Mouse (Mus musculus): ENCODE data around the gene Slc9a4. TPM values are rescaled to one million over a fixed set of nuclear protein-coding genes. Genes with fewer than 3 reads are reported as not detected.

The Slc9a4 gene
- not detected in 2 replicates for polyA plus RNA-seq (2012; ENCODE audit: insufficient read depth, insufficient read length, low replicate concordance, missing spikeins)

DNA sequence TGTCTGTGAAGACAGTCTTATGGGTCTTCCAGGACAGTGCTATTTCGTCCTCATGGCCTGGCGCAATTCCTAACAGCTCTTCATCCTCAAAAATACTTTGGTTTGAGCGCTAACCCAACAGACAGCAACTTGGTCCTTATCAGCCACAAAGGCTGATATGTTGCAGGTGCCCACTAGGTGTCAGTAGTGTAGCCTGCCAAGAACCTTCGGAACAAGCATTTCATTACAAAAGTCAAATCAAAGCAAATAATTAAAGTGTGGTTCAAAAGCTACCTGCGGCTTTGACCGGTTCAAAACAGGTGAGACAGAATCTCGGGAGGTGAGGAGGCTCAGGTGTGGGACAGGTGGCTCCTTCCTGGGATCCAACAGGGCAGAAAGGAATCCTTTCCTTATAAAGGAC, at the start of gene Slc9a4:
Gene Slc9a4 (plus strand): TSS at position 298 of the 400 bp plus-strand sequence.
- Histone ChIP-seq H3K4me1 (ENCODE audit: control insufficient read depth, insufficient read depth, low read length) (no peaks in the 10 kb centered on the region), H3K4me3 (ENCODE audit: insufficient read depth, low read depth, low read length) (no peak within 1 kb of the TSS), H3K27ac (ENCODE audit: insufficient read depth, low read depth, low read length) (no peak within 1 kb of the TSS)
- TF ChIP-seq CTCF (IDR thresholded peaks at IDR 0.05; ENCODE audit: insufficient read depth, low read depth, low read length) = no peak
- no peak for TF ChIP-seq POLR2A (IDR thresholded peaks at IDR 0.05; ENCODE audit: insufficient read depth, low read depth, low read length)
- WGBS = 13% methylated on average over 7 of the region's 7 CpGs

- WGBS = 82% methylated on average over 5 of the region's 5 CpGs
- H3K27ac ChIP-seq (ENCODE audit: insufficient read depth, low read depth, low read length) = no peak overlapping the region
- no peak for TF ChIP-seq POLR2A (IDR thresholded peaks at IDR 0.05; ENCODE audit: insufficient read depth, low read depth, low read length)
- TF ChIP-seq CTCF (IDR thresholded peaks at IDR 0.05; ENCODE audit: insufficient read depth, low read depth, low read length) = no peak
- no peaks in the 10 kb centered on the region for H3K4me1 ChIP-seq (ENCODE audit: control insufficient read depth, insufficient read depth, low read length)
- no peak overlapping the region for H3K4me3 ChIP-seq (ENCODE audit: insufficient read depth, low read depth, low read length)
These were observed 42.3 kb upstream of the Slc9a4 start for GRCm38 (mm10) chr1:40537577-40537976.

DNA sequence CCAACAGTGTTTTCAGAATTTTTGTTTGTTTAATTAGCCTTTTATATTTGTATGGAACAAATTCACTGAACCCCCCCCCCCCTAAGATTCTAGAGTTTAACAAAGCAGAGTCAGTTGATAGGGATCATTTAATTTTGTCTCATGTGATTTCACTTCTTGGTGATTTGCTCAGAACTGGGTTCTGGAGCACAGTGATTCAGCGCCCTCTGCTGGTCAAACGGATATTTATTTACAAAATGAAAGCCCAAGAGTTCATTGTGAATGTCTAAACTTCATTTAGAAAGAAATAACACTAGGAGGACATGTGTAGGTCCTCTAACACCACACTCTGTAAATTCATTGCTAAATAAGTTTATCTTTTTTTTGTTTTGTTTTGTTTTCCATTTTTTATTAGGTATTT, 35.2 kb upstream of the Slc9a4 start:
- Histone ChIP-seq H3K4me1 (ENCODE audit: control insufficient read depth, insufficient read depth, low read length) (no peaks in the 10 kb centered on the region), H3K4me3 (ENCODE audit: insufficient read depth, low read depth, low read length) (no peak overlapping the region), H3K27ac (ENCODE audit: insufficient read depth, low read depth, low read length) (no peak overlapping the region)
- no peak for TF ChIP-seq POLR2A (IDR thresholded peaks at IDR 0.05; ENCODE audit: insufficient read depth, low read depth, low read length)
- no peak for TF ChIP-seq CTCF (IDR thresholded peaks at IDR 0.05; ENCODE audit: insufficient read depth, low read depth, low read length)
- WGBS = 0% methylated on average over 2 of the region's 2 CpGs

GRCm38 (mm10) chr1:40546645-40547044, 33.2 kb upstream of the Slc9a4 start:
- 89% methylated on average over 4 of the region's 4 CpGs for WGBS
- Histone ChIP-seq H3K4me3 (ENCODE audit: insufficient read depth, low read depth, low read length) (no peak overlapping the region), H3K4me1 (ENCODE audit: control insufficient read depth, insufficient read depth, low read length) (no peaks in the 10 kb centered on the region), H3K27ac (ENCODE audit: insufficient read depth, low read depth, low read length) (no peak overlapping the region)
- no peak for TF ChIP-seq POLR2A (IDR thresholded peaks at IDR 0.05; ENCODE audit: insufficient read depth, low read depth, low read length)
- no peak for TF ChIP-seq CTCF (IDR thresholded peaks at IDR 0.05; ENCODE audit: insufficient read depth, low read depth, low read length)

- 59% methylated on average over 11 of the region's 11 CpGs for WGBS
- Histone ChIP-seq H3K4me1 (ENCODE audit: control insufficient read depth, insufficient read depth, low read length) (no peaks in the 10 kb centered on the region), H3K4me3 (ENCODE audit: insufficient read depth, low read depth, low read length) (no peak overlapping the region), H3K27ac (ENCODE audit: insufficient read depth, low read depth, low read length) (no peak overlapping the region)
- no peak for TF ChIP-seq CTCF (IDR thresholded peaks at IDR 0.05; ENCODE audit: insufficient read depth, low read depth, low read length)
- TF ChIP-seq POLR2A (IDR thresholded peaks at IDR 0.05; ENCODE audit: insufficient read depth, low read depth, low read length) = no peak
These were observed 32.8 kb upstream of the Slc9a4 start for GRCm38 (mm10) chr1:40547064-40547572.

GRCm38 (mm10) chr1:40547762-40548161, 32.1 kb upstream of the Slc9a4 start:
- Histone ChIP-seq H3K27ac (ENCODE audit: insufficient read depth, low read depth, low read length) (no peak overlapping the region), H3K4me3 (ENCODE audit: insufficient read depth, low read depth, low read length) (no peak overlapping the region), H3K4me1 (ENCODE audit: control insufficient read depth, insufficient read depth, low read length) (no peaks in the 10 kb centered on the region)
- TF ChIP-seq CTCF (IDR thresholded peaks at IDR 0.05; ENCODE audit: insufficient read depth, low read depth, low read length) = no peak
- TF ChIP-seq POLR2A (IDR thresholded peaks at IDR 0.05; ENCODE audit: insufficient read depth, low read depth, low read length) = no peak
- 63% methylated on average over 10 of the region's 10 CpGs for WGBS

DNA sequence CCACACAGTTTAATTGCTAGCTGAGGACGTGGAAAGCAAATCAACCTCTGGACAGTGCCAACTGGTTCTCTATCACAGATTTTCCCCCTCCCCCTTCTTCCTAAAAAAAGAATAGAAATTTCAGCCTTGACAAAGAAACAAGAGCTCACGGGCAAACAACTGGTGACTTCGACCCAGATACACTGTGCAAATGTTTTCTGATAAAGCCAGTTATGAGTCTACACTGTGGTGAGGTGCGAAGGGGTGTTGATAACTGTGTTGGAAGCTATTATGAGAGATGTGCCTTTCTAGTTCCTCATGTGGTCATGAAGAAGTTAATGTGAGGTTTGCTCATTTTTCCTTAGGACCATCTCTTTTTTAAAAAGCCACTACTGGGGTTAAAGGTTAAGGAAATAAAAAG, 10.5 kb upstream of the Slc9a4 start:
- Histone ChIP-seq H3K4me1 (ENCODE audit: control insufficient read depth, insufficient read depth, low read length) (no peaks in the 10 kb centered on the region), H3K4me3 (ENCODE audit: insufficient read depth, low read depth, low read length) (no peak overlapping the region), H3K27ac (ENCODE audit: insufficient read depth, low read depth, low read length) (no peak overlapping the region)
- 54% methylated on average over 4 of the region's 4 CpGs for WGBS
- TF ChIP-seq POLR2A (IDR thresholded peaks at IDR 0.05; ENCODE audit: insufficient read depth, low read depth, low read length) = no peak
- TF ChIP-seq CTCF (IDR thresholded peaks at IDR 0.05; ENCODE audit: insufficient read depth, low read depth, low read length) = no peak

DNA sequence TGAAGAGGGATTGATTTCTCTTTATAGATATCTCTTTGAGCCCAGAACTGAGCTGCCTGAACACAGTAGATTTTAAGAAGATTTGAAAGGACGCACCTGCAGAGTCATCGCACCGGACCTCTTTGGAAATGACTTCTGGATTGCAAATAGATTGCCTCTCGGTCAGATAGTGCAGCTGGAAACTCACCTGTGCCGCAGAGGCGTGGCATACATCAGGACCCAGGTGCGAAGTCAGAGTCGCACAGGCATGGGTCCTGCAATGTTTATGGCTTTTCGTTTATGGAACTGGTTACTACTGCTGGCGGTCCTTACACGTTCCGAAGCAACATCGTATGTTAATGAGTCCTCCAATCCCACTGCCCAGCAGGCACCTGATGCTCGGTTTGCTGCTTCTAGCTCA, 388 bp downstream of the Slc9a4 start:
- TF ChIP-seq POLR2A (IDR thresholded peaks at IDR 0.05; ENCODE audit: insufficient read depth, low read depth, low read length) = no peak
- TF ChIP-seq CTCF (IDR thresholded peaks at IDR 0.05; ENCODE audit: insufficient read depth, low read depth, low read length) = no peak
- no peaks in the 10 kb centered on the region for H3K4me1 ChIP-seq (ENCODE audit: control insufficient read depth, insufficient read depth, low read length)
- no peak overlapping the region for H3K27ac ChIP-seq (ENCODE audit: insufficient read depth, low read depth, low read length)
- no peak overlapping the region for H3K4me3 ChIP-seq (ENCODE audit: insufficient read depth, low read depth, low read length)
- WGBS = 71% methylated on average over 14 of the region's 14 CpGs

GRCm38 (mm10) chr1:40586776-40587175, 6.9 kb downstream of the Slc9a4 start:
- Histone ChIP-seq H3K4me1 (ENCODE audit: control insufficient read depth, insufficient read depth, low read length) (no peaks in the 10 kb centered on the region), H3K4me3 (ENCODE audit: insufficient read depth, low read depth, low read length) (no peak overlapping the region), H3K27ac (ENCODE audit: insufficient read depth, low read depth, low read length) (no peak overlapping the region)
- WGBS = 88% methylated on average over 5 of the region's 5 CpGs
- no peak for TF ChIP-seq POLR2A (IDR thresholded peaks at IDR 0.05; ENCODE audit: insufficient read depth, low read depth, low read length)
- no peak for TF ChIP-seq CTCF (IDR thresholded peaks at IDR 0.05; ENCODE audit: insufficient read depth, low read depth, low read length)

DNA sequence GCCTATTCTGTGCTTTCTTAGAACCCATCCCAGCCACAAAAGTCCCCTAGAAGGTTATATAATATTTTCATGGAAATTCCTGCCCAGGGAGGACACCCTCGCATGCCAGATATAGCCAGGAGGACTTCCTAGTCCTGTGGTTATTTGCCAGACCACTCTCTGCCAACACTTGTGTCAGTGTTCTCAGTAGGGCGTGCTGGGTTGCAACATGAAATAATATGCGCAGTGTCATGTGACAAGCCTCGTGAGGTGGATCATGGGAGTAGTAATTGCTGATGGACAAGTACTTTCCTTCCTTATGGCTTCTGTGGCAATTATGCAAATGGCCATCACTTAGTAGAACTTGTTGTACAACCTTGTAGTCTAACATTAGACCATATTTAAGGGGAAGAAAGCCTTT, 11.1 kb downstream of the Slc9a4 start:
- TF ChIP-seq CTCF (IDR thresholded peaks at IDR 0.05; ENCODE audit: insufficient read depth, low read depth, low read length) = no peak
- H3K4me1 ChIP-seq (ENCODE audit: control insufficient read depth, insufficient read depth, low read length) = no peaks in the 10 kb centered on the region
- WGBS = 91% methylated on average over 4 of the region's 4 CpGs
- no peak overlapping the region for H3K27ac ChIP-seq (ENCODE audit: insufficient read depth, low read depth, low read length)
- H3K4me3 ChIP-seq (ENCODE audit: insufficient read depth, low read depth, low read length) = no peak overlapping the region

Measured in olfactory bulb, adult 2 months (tissue).